Mouse (Mus musculus): ENCODE data around the gene Ap1ar.

GRCm38 (mm10) chr3:127788038-127788437 lies 49.3 kb downstream of the Ap1ar start:
- TF ChIP-seq POLR2A (IDR thresholded peaks at IDR 0.05; ENCODE audit: borderline replicate concordance, low read depth, low read length) (no peak), CTCF (IDR thresholded peaks at IDR 0.05; ENCODE audit: low read depth, low read length) (no peak)

Data from bone marrow macrophage, adult 2 months (primary cell).